Mouse (Mus musculus): Measurements from ENCODE around the gene Hoxa6.

DNA sequence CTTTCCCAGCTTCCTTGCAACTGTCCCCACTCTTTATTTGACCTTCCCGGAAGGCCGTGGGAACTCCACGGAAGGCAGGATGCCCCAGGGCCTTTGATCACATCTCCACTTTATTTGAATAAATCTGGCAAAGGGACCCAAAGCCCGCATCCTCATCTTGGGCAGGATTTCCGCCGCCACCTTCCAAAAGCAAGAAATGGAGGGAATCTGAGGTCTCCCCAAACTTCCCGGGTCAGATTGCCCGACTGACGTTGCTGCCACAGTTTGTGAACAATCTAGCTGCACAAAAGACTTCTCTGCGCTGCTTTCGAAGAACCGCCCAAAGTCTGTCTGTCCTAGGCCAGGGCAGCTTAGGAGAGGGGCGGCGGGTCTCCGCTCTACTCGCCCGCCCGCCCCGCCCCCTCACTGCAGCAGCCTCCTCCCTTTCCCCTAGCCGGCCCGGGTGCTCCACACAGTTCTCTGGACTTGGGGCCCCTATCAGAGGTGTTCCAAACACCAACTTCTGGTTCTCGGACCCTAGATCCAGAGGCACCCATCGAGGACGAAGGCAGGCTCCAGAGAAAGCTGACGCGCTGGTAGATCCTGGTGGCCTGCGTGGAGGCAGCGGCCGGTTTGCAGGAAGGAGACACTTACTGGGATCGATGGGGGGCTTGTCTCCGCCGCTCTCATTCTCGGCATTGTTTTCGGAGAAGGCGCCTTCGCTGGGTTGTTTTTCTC, 16.5 kb upstream of the Hoxa6 start:
- TF ChIP-seq MAX (IDR thresholded peaks at IDR 0.05) (no peak), MYOG (IDR thresholded peaks at IDR 0.05; ENCODE audit: control insufficient read depth, extremely low read depth, insufficient read length) (no peak), CTCF (IDR thresholded peaks at IDR 0.05; ENCODE audit: control insufficient read depth, insufficient read depth, insufficient read length) (no peak), MYOD1 (IDR thresholded peaks at IDR 0.05; ENCODE audit: control insufficient read depth, insufficient read length, low read depth) (no peak), CEBPB (IDR thresholded peaks at IDR 0.05; ENCODE audit: low read depth) (no peak)
